Mouse (Mus musculus): ENCODE data around the gene Kxd1. TPM values are rescaled to one million over a fixed set of nuclear protein-coding genes. Genes with fewer than 3 reads are reported as not detected.
A peak's percentile ranks its signal among the peaks of the same experiment; 100 is the strongest.

Kxd1 gene
- total RNA-seq (2021) = 10 to 100 TPM; 33.1 to 35.3 TPM
- long read RNA-seq, transcript Kxd1-201 (5 exons, 1,216 nt) = major isoform, 30 of 44 reads
- long read RNA-seq, partial matches to known transcripts = 1 of 44 reads
- long read RNA-seq, other reads (novel, unspliced or antisense) = 11 of 44 reads

GRCm38 (mm10) chr8:70527512-70528181 is at the start of gene Kxd1, which contains the start of gene Fkbp8:
Gene Kxd1 (minus strand): TSS chr8:70527956.
Gene Fkbp8 (plus strand): TSS chr8:70527724.
- DNase-seq (ENCODE audit: low spot score in 2 of 2) = peak; percentile 99 to 100

GRCm38 (mm10) chr8:70577207-70577606 is 49.5 kb upstream of the Kxd1 start:
- no peak for DNase-seq (ENCODE audit: low spot score in 2 of 2)

- DNase-seq (ENCODE audit: low spot score in 2 of 2) = no peak
Observed at GRCm38 (mm10) chr8:70574915-70575314, 47.2 kb upstream of the Kxd1 start.

DNA sequence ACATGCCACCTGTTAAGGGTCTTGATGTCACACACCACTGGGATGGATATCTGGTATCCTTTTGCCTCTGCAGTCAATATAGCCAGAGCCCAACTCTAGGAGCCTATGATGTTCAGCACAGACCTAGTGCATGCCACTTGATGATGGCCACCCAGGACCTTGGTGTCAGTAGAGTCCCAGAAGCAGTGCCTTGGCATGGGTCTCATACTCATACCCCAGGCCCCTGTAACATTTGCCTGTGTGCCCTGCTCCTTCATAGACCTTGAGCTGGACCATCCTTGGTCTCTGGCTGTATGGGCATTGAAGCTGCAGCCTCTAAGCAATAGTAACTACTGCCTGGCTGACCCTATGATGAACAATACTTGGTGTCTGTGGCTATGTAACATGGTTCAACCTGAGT is 46.5 kb upstream of the Kxd1 start:
- no peak for DNase-seq (ENCODE audit: low spot score in 2 of 2)

DNA sequence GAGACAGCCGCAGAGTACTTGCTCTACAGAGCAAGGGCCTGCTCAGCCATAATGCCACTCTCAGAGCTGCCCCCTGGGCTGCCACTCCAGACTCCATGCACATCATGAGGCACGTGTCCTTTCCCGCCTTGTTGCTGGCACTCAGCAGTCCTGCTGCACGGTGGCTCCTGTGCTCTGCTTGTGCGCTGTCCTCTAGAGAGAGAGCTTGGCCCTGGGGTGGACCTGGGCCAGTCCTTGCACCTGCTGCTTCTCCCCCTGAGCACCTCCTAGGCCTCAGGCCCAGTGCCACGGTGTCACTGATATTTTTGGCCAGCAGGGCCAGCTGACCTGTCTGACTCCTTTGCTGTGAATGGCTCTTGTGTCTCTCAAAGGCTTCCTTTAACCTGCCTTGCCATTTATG is 43.2 kb upstream of the Kxd1 start:
- DNase-seq (ENCODE audit: low spot score in 2 of 2) = no peak

- no peak for DNase-seq (ENCODE audit: low spot score in 2 of 2)
Observed at GRCm38 (mm10) chr8:70570360-70570759, 42.6 kb upstream of the Kxd1 start.

DNA sequence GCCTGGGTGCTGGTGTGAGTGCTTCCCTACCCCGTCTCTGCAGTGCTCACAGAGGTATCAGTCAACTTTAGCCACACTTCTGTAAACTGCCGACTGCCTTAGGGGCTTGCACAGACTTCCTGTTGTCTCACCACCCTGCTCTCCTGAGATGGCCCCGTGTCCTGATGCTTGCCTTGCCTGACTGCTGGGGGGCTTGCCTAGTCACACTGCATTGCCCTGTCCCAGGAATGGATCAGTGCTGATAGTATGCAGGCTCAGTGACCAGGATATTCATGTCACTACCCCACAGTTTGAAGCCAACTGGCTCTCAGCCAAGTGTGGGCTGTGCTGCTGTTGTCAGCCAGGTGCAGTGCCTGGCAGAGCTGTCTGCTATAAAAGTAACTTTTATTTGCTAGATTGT is 37.8 kb upstream of the Kxd1 start:
- DNase-seq (ENCODE audit: low spot score in 2 of 2) = no peak

DNA sequence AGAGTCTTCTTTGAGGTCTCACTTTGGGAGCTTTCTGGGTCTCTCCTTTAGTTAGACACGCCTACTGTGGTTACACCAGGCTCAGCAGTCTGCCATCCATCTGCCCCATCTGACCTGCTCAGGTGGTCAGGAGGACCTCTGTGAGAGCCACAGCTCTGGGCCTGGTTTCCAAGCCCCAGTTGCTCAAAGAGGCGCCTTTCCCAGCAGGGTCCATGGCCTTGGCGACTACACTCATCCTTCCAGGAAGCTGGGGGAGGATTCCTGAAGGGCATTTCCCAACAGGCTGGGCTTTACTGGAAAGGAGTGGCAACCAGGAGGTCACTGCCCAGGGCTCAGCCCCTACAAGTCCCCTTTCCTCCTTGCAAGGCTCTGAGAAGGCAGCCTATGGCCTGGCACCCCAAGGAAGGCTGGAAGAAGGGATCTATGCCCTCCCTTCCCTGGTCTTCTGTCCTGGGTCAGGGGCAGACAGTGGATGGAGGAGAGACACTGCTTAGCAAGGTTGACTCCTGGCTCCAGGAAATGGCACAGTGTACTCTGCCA is 37.0 kb upstream of the Kxd1 start:
- DNase-seq (ENCODE audit: low spot score in 2 of 2) = no peak

DNA sequence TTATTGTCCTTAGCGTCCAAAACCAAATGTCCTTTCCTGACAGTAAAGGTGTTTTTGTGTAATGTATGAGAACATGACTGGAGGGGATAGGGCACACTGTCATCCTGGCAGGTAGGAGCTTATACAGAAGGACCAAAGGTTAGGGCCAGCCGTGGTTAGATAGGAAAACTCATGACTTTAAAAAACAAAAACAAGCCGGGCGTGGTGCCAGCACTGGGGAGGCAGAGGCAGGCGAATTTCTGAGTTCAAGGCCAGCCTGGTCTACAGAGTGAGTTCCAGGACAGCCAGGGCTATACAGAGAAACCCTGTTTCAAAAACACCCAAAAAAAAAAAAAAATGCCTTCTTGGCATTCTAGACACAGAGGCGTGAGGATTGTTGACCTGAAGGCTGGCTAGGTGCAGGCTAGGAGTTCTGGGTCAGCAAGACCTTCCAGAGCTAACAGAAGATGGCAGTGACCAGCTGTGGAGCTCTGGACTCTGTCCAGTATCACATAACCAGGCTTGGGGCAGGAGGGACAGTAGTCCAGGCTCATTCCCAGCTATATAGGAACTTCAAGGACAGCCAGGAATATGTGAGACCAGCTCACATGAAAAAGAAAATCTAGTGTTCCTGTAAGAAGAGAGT is 36.1 kb upstream of the Kxd1 start:
- no peak for DNase-seq (ENCODE audit: low spot score in 2 of 2)

DNA sequence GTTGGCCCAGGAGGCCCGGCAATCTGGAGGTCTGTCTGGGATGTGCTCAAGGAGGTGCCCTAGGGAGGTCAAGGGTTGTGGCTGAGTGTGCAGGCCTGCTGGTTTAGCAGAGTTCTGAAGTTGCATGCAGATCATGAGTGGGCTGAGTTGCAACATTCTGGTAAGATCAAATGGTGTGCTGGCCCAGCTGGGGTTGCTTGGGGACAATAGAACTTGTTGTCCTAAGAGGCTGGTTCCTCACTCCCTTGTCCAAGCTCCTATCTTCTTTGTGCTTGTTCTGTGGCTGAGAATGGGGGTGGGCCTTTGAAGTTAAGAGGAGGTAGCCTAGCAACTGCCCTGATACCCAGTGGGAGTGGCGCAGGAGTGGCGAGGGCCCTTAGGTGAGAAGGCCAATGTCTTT is 35.0 kb upstream of the Kxd1 start:
- no peak for DNase-seq (ENCODE audit: low spot score in 2 of 2)

DNA sequence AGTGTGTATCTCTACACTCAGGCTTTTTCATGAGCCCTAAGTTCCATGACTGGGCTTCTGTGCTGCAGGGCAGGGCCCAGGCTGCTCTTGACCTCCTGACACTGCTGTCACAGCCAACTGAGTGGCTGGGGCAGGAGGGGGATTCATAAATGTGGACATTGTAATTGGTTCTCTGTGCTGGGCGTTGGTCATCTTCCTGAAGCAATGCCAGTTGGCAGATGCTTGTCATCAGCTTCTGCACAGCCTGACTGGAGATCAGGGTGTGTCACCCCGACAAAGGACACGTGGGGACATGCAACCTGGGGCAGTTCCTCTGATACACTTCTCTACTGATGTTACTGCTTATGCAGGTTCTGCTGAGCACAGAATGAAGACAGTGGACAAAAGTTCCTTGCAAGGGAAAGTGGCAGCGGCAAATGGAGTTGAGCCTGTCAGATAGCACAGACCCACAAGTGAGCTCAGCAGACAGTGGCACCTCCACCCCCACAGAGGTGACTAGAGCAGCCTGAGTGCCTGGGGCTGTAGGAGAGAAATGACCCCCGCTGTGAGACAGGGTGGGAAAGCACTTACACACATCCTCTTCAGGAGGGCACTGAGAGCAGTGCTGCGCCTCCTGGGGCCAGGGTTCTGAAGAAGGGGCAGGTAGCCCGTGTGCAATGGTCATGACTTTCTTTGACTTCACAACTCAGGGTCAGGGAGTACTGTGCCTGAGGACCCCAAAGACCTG is 34.2 kb upstream of the Kxd1 start:
- DNase-seq (ENCODE audit: low spot score in 2 of 2) = no peak

GRCm38 (mm10) chr8:70561357-70561756 is 33.6 kb upstream of the Kxd1 start:
- no peak for DNase-seq (ENCODE audit: low spot score in 2 of 2)

GRCm38 (mm10) chr8:70560564-70560963 is 32.8 kb upstream of the Kxd1 start:
- no peak for DNase-seq (ENCODE audit: low spot score in 2 of 2)

- peak; percentile 36 to 60 for DNase-seq (ENCODE audit: low spot score in 2 of 2)
Observed at GRCm38 (mm10) chr8:70560096-70560495, 32.3 kb upstream of the Kxd1 start.

- no peak for DNase-seq (ENCODE audit: low spot score in 2 of 2)
Observed at GRCm38 (mm10) chr8:70558983-70559382, 31.2 kb upstream of the Kxd1 start.

DNA sequence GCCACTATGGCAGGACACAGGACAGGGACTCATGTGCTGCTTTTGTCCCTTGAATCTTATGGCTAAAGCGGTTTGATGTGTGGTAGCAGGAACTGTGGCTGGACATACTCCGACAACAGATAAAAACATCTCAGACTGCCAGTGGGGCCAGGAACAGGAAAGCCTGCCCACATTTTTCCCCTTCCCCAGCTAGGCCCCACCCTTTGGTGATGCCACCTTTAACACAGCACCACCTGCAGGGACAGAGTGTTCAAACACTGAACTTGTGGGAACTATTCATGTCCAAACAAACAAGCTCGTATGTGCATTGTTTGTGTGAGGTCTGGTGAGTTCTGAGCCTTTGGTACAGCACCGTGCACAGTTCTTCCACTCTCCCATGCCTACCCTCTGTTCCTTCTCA is 30.6 kb upstream of the Kxd1 start:
- no peak for DNase-seq (ENCODE audit: low spot score in 2 of 2)

DNA sequence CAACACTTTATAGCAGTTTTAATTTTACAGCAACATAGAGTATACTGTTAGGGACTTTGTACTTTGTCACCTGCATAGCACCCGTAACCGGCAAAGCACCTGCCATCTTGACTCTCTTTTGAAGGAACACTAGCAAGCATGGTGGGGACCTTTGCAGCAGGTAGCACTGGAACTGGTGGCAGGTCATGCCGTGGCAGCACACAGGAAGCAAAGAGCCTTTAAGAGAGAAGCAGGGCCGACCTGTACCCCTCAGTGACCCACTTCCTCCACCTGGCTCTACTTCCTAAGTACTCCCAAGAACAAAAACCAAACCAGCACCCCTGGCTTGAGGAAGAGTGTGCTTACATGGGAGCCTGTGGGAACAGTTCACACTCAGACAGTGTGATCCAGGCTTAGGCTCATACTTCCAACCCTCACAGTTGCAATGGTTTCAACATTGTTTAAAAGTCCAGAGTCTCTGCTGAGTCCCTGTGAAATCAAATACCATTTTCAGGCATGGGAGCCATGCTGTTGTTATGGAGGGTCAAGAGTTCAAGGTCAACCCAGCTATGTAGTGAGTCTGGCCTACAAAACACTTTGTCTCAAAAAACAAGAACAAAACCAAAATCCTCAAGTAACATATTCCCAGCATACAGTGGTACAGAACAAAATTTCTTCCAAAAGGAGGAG is 27.5 kb upstream of the Kxd1 start:
- DNase-seq (ENCODE audit: low spot score in 2 of 2) = no peak

DNA sequence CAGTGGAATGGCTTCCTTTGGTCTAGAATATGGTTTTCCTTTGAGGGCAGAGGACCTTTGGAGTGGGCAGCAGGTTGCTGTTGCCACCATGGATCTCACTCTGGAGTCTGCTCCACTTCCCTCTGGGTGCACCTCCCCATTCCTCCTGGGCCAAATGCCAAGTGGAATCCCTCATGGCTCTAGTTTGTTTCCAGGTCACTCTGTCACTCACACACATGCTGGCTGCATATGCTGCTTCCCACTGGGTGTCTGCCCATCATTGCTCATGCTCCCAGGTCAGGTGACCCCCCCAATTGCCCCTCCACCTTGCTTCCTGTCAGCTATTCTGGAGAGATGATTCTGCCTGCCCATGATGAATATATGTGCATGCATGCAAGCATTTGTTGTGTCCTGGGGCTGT is 26.0 kb upstream of the Kxd1 start:
- DNase-seq (ENCODE audit: low spot score in 2 of 2) = peak in 1 of 2 experiments; percentile 32

DNA sequence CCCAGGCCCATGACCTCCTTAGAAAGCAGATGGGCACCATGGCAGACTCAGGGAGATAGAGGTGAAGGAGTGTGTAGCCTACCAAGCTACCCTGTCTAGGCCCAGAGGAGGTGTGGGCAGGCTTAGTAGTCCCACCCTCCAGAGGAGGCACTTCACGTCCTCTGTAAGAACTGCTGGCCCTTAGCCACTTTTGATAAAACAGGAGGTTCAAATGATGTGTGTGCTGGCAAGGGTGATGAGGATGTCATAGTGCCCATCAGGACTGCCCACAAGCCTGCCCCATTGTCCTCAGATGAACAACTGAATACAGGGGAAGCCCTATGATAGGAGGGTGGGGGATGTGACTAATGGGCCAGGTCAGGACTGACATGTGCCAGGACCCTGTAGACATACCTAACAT is 25.1 kb upstream of the Kxd1 start:
- DNase-seq (ENCODE audit: low spot score in 2 of 2) = no peak

GRCm38 (mm10) chr8:70551558-70552161 is 23.9 kb upstream of the Kxd1 start:
- DNase-seq (ENCODE audit: low spot score in 2 of 2) = no peak
